Mouse (Mus musculus) thymus, adult 2 months (tissue): ENCODE data around the gene Sgsh. TPM values are rescaled to one million over a fixed set of nuclear protein-coding genes. Genes with fewer than 3 reads are reported as not detected.

ENCODE experiments used
- DNase-seq: peaks from one replicate; pipeline ENCODE4 v3.0.0; 2021
- H3K27ac ChIP-seq: fragments of 200-500 bp; 2 replicates; pipeline ENCODE4 v1.5.1; 2012; ENCODE audit warnings: low read length, control low read depth; ENCODE audit not compliant: control insufficient read depth, insufficient read depth
- H3K27me3 ChIP-seq: fragments of 200-500 bp; 2 replicates; pipeline ENCODE4 v1.6.1; 2012; ENCODE audit warnings: mild to moderate bottlenecking, low read length, moderate library complexity, mixed read lengths; ENCODE audit not compliant: control insufficient read depth, insufficient read depth
- H3K36me3 ChIP-seq: fragments of 200-500 bp; 2 replicates; pipeline ENCODE4 v1.6.1; 2012; ENCODE audit warnings: mild to moderate bottlenecking, low read length, moderate library complexity; ENCODE audit not compliant: control insufficient read depth, insufficient read depth
- H3K4me1 ChIP-seq: fragments of 200-500 bp; replicated peaks from 2 replicates; pipeline ENCODE4 v1.6.1; 2012; ENCODE audit warnings: low read length; ENCODE audit not compliant: control insufficient read depth, insufficient read depth
- H3K4me3 ChIP-seq: fragments of 200-500 bp; 2 replicates; pipeline ENCODE4 v1.5.1; 2012; ENCODE audit warnings: mild to moderate bottlenecking, low read length, control low read depth, moderate library complexity; ENCODE audit not compliant: control insufficient read depth, insufficient read depth
- CTCF ChIP-seq: fragments of 200-500 bp; IDR thresholded peaks from 2 replicates; pipeline ENCODE4 v1.5.1; 2012; ENCODE audit warnings: mild to moderate bottlenecking, control low read depth, low read length, moderate library complexity, borderline replicate concordance; ENCODE audit not compliant: control insufficient read depth, poor library complexity, insufficient read depth; ENCODE audit errors: extremely low read depth
- POLR2A ChIP-seq: fragments of 200-500 bp; IDR thresholded peaks from 2 replicates; pipeline ENCODE4 v1.6.1; 2012; ENCODE audit warnings: mild to moderate bottlenecking, low read length, control low read depth, moderate library complexity; ENCODE audit not compliant: control insufficient read depth, poor library complexity, insufficient read depth; ENCODE audit errors: extremely low read depth
- WGBS: fragments of 180-500 bp; shearing (Covaris S2); methylation state at CpG from one replicate; pipeline ENCODE4 v1.1.7; 2018; 5-methylcytosine and 5-hydroxymethylcytosine counted together
- polyA plus RNA-seq: library from polyadenylated mRNA; depleted of rRNA; stranded (reverse); fragments of >200 nt; gene quantifications from 2 replicates; pipeline ENCODE4 v1.2.3, GENCODE M21; 2012; rRNA removed

The Sgsh gene
- polyA plus RNA-seq, 1 experiment: 28.6 TPM

DNA sequence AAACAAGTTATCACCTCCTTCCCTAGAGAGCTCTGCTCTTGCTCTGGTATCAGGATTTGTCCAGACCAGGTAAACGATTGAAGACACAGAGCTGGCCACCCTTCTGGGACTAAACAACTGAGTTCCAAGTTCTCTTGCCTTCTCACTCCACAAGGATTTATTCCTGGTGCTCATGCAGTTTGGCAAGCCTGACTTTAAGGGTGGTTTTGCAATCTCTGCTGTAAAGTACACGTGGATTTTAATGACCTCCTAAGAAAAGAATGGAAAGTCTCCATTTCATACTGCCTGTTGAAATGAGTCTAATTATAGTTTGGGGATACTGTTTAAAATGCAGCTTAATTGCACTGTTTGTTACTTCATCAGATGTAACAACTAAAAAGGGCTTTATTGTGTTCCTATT is 54.4 kb downstream of the Sgsh start:
- H3K4me1 ChIP-seq: peaks cover 16% of the 10 kb centered on the region
- H3K27me3 ChIP-seq: no peaks in the 10 kb centered on the region
- H3K27ac ChIP-seq: no peak overlapping the region
- WGBS: 52% methylated on average over 2 of the region's 2 CpGs
- H3K4me3 ChIP-seq: no peak overlapping the region
- H3K36me3 ChIP-seq: peaks cover 14% of the 10 kb centered on the region
- no peak for DNase-seq
- no peak for TF ChIP-seq CTCF
- TF ChIP-seq POLR2A: no peak

DNA sequence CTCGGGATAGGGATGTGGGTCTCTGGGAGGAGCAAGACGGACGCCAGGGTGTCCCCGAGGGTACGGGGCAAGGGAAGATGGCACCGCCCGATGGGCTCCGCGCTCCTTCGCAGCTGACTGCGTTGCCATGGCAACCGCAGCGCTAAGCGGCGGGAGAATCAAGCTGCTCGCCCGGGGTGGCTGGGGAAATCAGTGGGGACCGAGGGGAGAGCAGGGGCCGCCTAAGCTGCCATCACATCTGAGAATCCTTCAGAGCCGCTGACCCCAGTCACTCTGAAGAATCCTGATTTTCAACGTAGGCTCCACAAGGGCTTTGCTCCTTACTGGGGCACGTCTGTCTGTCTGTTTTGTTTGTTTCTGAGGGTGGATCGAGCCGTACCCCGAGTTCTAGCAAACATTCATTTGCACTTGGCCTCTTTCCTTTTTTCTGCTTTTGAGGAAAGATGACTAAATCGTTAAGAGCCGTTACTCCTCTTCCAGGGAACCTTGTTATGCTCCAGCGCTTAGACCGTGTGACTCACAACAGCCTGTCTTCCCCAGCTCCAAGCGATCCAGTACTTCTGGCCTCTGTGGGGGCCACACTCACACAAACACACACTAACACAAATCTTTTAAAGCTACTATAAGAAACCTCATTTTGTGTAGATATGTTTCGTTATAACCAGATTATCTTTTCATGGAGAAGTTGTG is 54.9 kb downstream of the Sgsh start:
- Histone ChIP-seq H3K4me1 (peaks cover 16% of the 10 kb centered on the region), H3K27me3 (no peaks in the 10 kb centered on the region), H3K27ac (no peak overlapping the region), H3K36me3 (peaks cover 20% of the 10 kb centered on the region), H3K4me3 (peak overlapping the region; percentile 94)
- 4% methylated on average over 31 of the region's 31 CpGs for WGBS
- TF ChIP-seq POLR2A: no peak
- no peak for TF ChIP-seq CTCF
- DNase-seq: no peak

DNA sequence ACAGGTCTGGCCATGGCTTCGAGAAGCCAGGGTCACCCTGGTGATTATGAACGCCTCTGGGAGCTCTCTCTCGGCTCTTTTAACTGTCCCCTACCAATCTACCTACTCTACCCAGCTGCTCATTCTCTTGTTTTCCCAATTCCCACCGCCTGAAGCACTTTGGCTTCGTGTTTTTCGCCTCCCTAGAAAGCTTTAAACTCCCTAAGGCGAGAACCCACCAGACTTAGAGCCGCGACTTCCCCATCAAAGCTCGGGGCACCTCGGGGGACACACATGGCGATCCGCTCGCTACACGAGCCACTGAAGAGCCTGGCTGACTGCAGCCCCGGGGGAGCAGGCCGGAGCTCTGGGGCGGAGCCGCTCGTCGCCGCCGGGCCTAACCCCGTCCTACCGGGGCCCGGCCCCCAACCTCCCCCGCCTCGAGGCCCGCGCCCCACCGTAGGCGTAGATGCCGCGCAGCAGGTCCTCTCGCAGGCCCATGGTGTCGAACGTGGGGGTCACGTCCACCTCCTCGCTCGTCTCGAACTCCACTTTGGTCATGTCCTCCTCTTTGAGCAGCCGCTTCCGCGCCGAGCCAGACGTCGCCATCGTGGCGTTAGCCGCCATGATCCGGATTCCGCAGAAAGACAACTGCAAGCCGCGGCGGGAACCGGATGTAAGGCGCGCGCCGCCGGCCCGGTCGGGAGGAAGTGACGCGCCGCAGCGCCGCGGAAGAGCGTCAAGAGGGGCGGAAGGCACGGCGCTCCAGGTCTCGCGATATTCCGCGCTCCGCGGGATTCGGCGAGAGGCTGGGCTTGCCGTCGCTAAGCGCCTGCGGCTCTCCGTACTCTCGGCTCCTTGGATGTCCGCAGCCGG is 55.7 kb downstream of the Sgsh start, which contains the start of gene Eif4a3:
Eif4a3 (minus strand) TSS at position 699 of the 855 bp plus-strand sequence.
- Histone ChIP-seq H3K36me3 (peaks cover 27% of the 10 kb centered on the region), H3K4me1 (peaks cover 16% of the 10 kb centered on the region), H3K27ac (no peak within 1 kb of the TSS; the same call in 1 of the 2 replicates), H3K4me3 (peak within 1 kb of the TSS; percentile 94), H3K27me3 (no peaks in the 10 kb centered on the region)
- TF ChIP-seq CTCF: no peak
- no peak for TF ChIP-seq POLR2A
- WGBS: under 1% methylated on average over 89 of the region's 89 CpGs
- DNase-seq: peak; percentile 96

DNA sequence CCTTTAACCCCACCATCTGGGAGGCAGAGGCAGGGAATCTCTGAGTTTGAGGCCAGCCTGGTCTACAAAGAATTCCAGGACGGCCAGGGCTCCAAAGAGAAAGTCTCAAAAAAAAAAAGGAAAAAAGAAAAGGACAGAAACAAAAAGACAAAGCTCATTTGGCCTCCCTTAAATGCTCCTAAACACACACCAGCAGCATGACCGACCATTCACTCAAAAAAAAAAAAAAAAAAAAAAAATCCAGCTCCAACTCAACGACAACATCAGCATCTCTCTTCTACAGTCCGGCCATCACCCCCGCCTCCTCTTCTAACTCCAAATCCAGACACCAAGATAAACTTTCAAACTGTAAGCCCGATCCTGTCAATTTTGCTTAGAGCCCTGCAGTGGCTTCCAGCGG is 56.4 kb downstream of the Sgsh start:
- no peak for DNase-seq
- TF ChIP-seq CTCF: no peak
- no peak for TF ChIP-seq POLR2A
- H3K27me3 ChIP-seq: no peaks in the 10 kb centered on the region
- H3K4me3 ChIP-seq: peak overlapping the region; percentile 81
- H3K27ac ChIP-seq: no peak overlapping the region
- 10% methylated on average over 7 of the region's 7 CpGs for WGBS
- H3K36me3 ChIP-seq: peaks cover 34% of the 10 kb centered on the region
- H3K4me1 ChIP-seq: peaks cover 16% of the 10 kb centered on the region

DNA sequence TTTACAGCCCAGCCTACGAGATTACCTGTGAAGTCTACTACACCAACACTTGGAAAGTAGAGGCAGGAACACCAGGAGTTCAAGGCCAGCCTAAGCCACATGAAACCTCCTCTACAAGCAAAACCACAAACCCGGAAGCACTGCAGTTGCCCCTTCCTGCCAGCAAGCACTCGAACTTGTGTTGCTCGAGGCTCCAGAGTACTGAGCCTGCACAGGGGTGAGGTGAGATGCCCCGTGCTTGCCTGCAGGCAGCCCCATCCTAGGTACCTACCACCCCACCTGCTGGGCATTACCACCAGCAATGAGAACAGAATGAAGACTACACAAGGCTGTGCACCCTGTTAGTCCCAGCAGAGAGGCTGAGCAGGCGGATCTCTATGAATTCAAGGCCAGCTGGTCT is 57.3 kb downstream of the Sgsh start:
- H3K4me3 ChIP-seq: no peak overlapping the region
- TF ChIP-seq CTCF (no peak), POLR2A (no peak)
- H3K36me3 ChIP-seq: peaks cover 43% of the 10 kb centered on the region
- WGBS: 21% methylated on average over 6 of the region's 6 CpGs
- DNase-seq: peak; percentile 30
- no peak overlapping the region for H3K27ac ChIP-seq
- no peaks in the 10 kb centered on the region for H3K27me3 ChIP-seq
- peaks cover 16% of the 10 kb centered on the region for H3K4me1 ChIP-seq

Other genes starting within 250 kb of the Sgsh start
- gene Tbc1d16, start 127.0 kb downstream of the Sgsh start, polyA plus RNA-seq: 10.8 and 12.0 TPM in 2 replicates
- 1.8 and 2.5 TPM in 2 replicates for gene Ccdc40, start 127.0 kb downstream of the Sgsh start, polyA plus RNA-seq
- gene Gaa, start 87.6 kb downstream of the Sgsh start, polyA plus RNA-seq: 80.0 and 94.8 TPM in 2 replicates
- gene Eif4a3, start 55.4 kb downstream of the Sgsh start, polyA plus RNA-seq: 178 and 196 TPM in 2 replicates
- gene Card14, start 47.8 kb downstream of the Sgsh start, polyA plus RNA-seq: 0.90 and 0.94 TPM in 2 replicates
- 19.9 and 21.7 TPM in 2 replicates for gene Slc26a11, start within 50 bp of the Sgsh start, polyA plus RNA-seq
- 47.9 and 52.5 TPM in 2 replicates for gene Rnf213, start 37.6 kb upstream of the Sgsh start, polyA plus RNA-seq
- gene Endov, start 135.8 kb upstream of the Sgsh start, polyA plus RNA-seq: 30.7 and 31.1 TPM in 2 replicates
- 0.85 and 0.89 TPM in 2 replicates for gene Nptx1, start 192.2 kb upstream of the Sgsh start, polyA plus RNA-seq
- 58.7 and 61.4 TPM in 2 replicates for gene Rptor, start 247.4 kb upstream of the Sgsh start, polyA plus RNA-seq